Mouse (Mus musculus) kidney, embryonic 14.5 days (tissue): ENCODE measurements around the gene Spdef. TPM values are rescaled to one million over a fixed set of nuclear protein-coding genes. Genes with fewer than 3 reads are reported as not detected.

Experiments used
- ATAC-seq: fragments of 200-750 bp; cut with Nextera tagmentation; 2 replicates; pipeline ENCODE4 v1.8.0; 2017; ENCODE audit warnings: moderate number of reproducible peaks, mild to moderate bottlenecking, moderate TSS enrichment, moderate library complexity; ENCODE audit not compliant: low FRiP score, low TSS enrichment
- H3K27ac ChIP-seq: fragments of 300-500 bp; sonication (generic); 2 replicates; pipeline ENCODE4 v1.5.1; 2014; ENCODE audit warnings: low read depth, mild to moderate bottlenecking, low read length, moderate library complexity, mixed read lengths
- H3K27me3 ChIP-seq: fragments of 300-500 bp; sonication (generic); 2 replicates; pipeline ENCODE4 v1.6.1; 2014; ENCODE audit warnings: mild to moderate bottlenecking, low read length; ENCODE audit not compliant: control insufficient read depth, insufficient read depth
- H3K36me3 ChIP-seq: fragments of 300-500 bp; sonication (generic); 2 replicates; pipeline ENCODE4 v1.6.1; 2014; ENCODE audit warnings: low read length, mixed read lengths; ENCODE audit not compliant: control insufficient read depth, insufficient read depth
- H3K4me1 ChIP-seq: fragments of 300-500 bp; sonication (generic); 2 replicates; pipeline ENCODE4 v1.6.1; 2014; ENCODE audit warnings: low read length, mixed read lengths; ENCODE audit not compliant: control insufficient read depth, insufficient read depth
- H3K4me2 ChIP-seq: fragments of 300-500 bp; sonication (generic); replicated peaks from 2 replicates; pipeline ENCODE4 v1.6.1; 2014; ENCODE audit warnings: low read depth, mild to moderate bottlenecking, low read length
- H3K4me3 ChIP-seq: fragments of 300-500 bp; sonication (generic); 2 replicates; pipeline ENCODE4 v1.5.1; 2014; ENCODE audit warnings: mild to moderate bottlenecking, low read length
- H3K9ac ChIP-seq: fragments of 300-500 bp; sonication (generic); 2 replicates; pipeline ENCODE4 v1.6.1; 2014; ENCODE audit warnings: low read depth, mild to moderate bottlenecking, low read length, moderate library complexity
- H3K9me3 ChIP-seq: fragments of 300-500 bp; sonication (generic); 2 replicates; pipeline ENCODE4 v1.6.1; 2016; ENCODE audit warnings: low read length; ENCODE audit not compliant: control insufficient read depth
- WGBS: fragments of 180-500 bp; shearing (Covaris S2); extraction: QIAGEN DNeasy Blood & Tissue Kit; methylation state at CpG from one replicate; pipeline ENCODE4 v1.1.7; 2014; 5-methylcytosine and 5-hydroxymethylcytosine counted together
- polyA plus RNA-seq: library from polyadenylated mRNA; unstranded; fragments of >200 nt; fragmentation: Nextera tagmentation; extraction: Ambion mirVana; gene quantifications from 2 replicates; pipeline ENCODE4 v1.2.1, GENCODE M21; 2014

Gene Spdef
- polyA plus RNA-seq, 1 experiment from 2014 or later: 0.20 TPM

DNA sequence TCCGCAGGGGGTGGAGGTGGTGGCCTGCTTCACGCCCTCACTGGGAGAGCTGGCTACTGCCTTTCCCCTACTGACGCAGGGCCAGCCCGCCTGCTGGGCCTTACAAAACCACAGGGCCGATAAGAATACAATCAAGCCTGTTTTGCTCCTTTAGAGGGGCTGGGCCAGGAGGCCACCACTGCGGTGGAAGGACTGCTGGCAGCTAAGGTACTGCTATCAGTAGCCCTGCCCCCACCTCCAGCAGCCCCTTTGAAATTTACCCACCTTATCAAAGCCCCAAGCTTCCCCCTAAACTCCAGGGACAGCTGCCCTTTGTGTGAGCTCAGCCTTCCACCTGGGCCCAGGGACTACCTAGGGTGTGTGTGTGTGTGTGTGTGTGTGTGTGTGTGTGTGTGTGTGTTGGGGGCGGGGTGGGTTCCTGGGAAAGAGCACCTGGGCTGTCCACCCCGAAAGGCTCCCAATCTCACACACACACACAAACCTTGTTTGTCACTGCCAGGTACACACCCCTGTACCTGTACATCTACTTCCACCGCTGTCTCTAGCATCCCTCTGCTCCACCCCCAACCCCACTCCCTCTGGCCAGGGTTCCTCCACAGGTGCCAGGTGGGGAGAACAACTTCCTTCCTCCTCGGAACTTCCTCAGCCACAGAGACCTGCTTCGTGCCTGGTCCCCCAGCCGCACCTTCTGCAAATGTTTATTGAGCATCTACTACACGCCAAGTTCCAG, 5.8 kb upstream of the Spdef start:
- no peaks in the 10 kb centered on the region for H3K27me3 ChIP-seq
- 33% methylated on average over 13 of the region's 13 CpGs for WGBS
- H3K27ac ChIP-seq: no peak overlapping the region
- H3K9me3 ChIP-seq: no peaks in the 10 kb centered on the region
- 0 out of 2 replicates have a peak overlapping the region, but pooled peaks have one; percentile 12 for H3K9ac ChIP-seq
- no peak overlapping the region for H3K4me3 ChIP-seq
- no peaks in the 10 kb centered on the region for H3K4me1 ChIP-seq
- no peak overlapping the region for H3K4me2 ChIP-seq
- no peak for ATAC-seq
- H3K36me3 ChIP-seq: no peaks in the 10 kb centered on the region

DNA sequence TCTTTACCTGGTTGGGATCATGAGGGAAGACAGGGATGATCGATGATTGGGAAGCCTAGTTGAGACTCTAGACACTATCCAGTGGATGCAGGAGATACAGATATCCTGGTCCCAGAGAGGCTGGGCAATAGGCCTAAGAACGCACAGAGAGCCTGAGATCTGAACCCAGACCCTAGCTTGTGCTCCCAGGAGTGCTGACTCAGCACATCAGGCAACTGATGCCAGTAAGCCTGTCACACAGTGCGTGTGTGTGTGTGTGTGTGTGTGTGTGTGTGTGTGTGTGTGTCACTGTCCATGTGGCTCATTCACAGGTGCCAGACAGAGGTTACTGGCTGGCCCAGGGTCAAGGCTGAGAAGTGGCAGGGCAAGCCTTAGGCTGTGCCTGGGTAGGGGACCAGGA, 3.9 kb upstream of the Spdef start:
- Histone ChIP-seq H3K4me3 (no peak overlapping the region), H3K36me3 (no peaks in the 10 kb centered on the region), H3K4me2 (no peak overlapping the region), H3K27ac (no peak overlapping the region), H3K27me3 (no peaks in the 10 kb centered on the region), H3K4me1 (no peaks in the 10 kb centered on the region), H3K9ac (no peak overlapping the region), H3K9me3 (no peaks in the 10 kb centered on the region)
- no peak for ATAC-seq
- WGBS: 84% methylated on average over 3 of the region's 3 CpGs

DNA sequence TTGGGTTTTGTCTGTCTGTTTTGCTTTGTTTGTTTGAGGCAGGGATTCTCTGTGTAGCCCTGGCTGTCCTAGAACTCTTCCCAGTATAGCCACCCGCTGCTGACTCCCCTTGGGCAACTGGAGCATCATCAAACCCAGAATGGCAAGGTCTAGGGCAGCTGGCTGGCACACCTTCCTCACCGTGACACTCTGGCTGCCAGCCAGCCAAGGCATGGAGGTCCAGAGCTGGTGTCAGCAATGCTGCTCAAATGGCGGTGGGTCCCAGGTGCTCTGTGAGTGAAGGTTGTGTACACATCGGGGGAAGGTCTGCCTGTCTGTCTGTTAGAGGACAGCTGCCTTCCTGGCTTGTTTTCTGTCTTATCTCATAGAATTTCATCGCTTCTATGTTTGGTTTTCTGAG, 3.4 kb upstream of the Spdef start:
- WGBS: 76% methylated on average over 5 of the region's 5 CpGs
- Histone ChIP-seq H3K4me1 (no peaks in the 10 kb centered on the region), H3K27me3 (no peaks in the 10 kb centered on the region), H3K4me3 (no peak overlapping the region), H3K9ac (no peak overlapping the region), H3K9me3 (no peaks in the 10 kb centered on the region), H3K36me3 (no peaks in the 10 kb centered on the region), H3K27ac (no peak overlapping the region), H3K4me2 (no peak overlapping the region)
- ATAC-seq: no peak

DNA sequence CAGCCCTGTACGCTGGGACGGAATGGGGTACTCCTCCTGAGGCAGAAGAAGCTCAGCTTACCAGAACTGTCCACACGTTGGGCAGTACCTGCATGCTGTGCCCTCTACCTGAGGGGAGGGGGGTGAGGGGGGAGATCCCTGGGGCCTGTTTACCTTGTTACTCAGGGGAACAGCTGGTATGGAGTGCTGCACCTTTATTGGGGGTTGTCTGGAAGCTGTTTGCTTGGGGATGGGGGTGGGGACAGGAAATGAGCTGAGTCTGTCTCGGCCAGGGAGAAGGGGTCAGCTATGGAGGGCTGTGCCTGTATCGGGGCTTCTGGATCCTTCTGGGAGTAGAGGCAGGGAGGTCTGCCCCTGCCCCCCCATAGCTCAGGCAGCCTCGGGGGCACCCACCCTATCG, 2.2 kb downstream of the Spdef start:
- H3K9ac ChIP-seq: no peak overlapping the region
- H3K4me2 ChIP-seq: no peak overlapping the region

DNA sequence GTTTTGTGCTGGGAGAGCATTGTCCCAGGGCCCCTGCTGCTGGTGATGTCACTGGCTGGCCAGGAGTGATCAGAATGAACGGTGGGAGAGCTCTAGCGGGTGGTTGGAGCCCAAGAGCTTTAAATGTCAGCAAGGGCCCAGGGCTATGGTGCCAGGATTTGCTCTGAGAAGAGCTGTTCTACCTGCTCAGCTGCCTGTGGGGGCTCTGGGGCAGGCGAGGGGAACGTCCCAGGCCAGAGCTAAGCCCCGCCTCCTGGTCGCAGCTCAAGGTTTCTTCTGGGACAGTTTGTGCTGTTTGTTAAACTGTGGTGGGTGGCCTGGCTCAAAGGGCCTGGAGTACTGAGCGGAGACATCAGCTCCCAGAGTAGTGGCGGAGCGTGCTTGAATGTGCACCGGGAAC, 3.3 kb downstream of the Spdef start:
- peak overlapping the region; percentile 43; the same call in 1 of the 2 replicates for H3K27ac ChIP-seq

More for the DNA sequence above, 2.2 kb downstream of the Spdef start:
- 39% methylated on average over 7 of the region's 7 CpGs for WGBS
- Histone ChIP-seq H3K27me3 (no peaks in the 10 kb centered on the region), H3K4me1 (peaks cover 22% of the 10 kb centered on the region), H3K36me3 (no peaks in the 10 kb centered on the region), H3K9me3 (no peaks in the 10 kb centered on the region), H3K4me3 (no peak overlapping the region), H3K27ac (no peak overlapping the region)
- no peak for ATAC-seq

DNA sequence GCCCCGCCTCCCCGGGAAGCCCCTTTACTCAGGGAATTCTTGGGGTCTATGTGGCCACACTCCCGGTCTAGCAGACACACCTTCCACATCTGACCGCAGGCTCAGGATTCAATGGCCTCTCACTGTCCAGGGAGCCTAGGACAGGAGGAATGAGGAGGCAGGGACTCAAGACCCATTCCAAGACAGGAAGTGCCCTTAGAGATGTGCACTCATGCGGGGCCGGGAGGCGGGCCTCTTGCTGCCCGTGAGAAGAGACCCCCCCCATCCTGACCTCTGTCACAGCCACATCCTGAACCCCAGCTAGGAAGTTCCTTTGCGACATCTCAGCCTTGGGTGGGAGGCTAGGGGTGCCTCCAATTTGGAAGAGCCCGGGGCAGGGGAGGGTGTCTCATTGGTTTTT, 3.7 kb downstream of the Spdef start:
- Histone ChIP-seq H3K4me1 (peaks cover 22% of the 10 kb centered on the region), H3K9me3 (no peaks in the 10 kb centered on the region), H3K36me3 (no peaks in the 10 kb centered on the region), H3K27ac (peak overlapping the region; percentile 43; the same call in 1 of the 2 replicates), H3K4me3 (no peak overlapping the region), H3K9ac (peak overlapping the region; percentile 28; the same call in 1 of the 2 replicates), H3K27me3 (no peaks in the 10 kb centered on the region), H3K4me2 (peak overlapping the region; percentile 15; the same call in 1 of the 2 replicates)
- peak; percentile 61 for ATAC-seq
- 25% methylated on average over 10 of the region's 10 CpGs for WGBS

More for the DNA sequence above, 3.3 kb downstream of the Spdef start:
- Histone ChIP-seq H3K9ac (peak overlapping the region; percentile 28; the same call in 1 of the 2 replicates), H3K9me3 (no peaks in the 10 kb centered on the region), H3K27me3 (no peaks in the 10 kb centered on the region), H3K4me2 (peak overlapping the region; percentile 15), H3K4me1 (peaks cover 22% of the 10 kb centered on the region), H3K36me3 (no peaks in the 10 kb centered on the region), H3K4me3 (no peak overlapping the region)
- peak; percentile 57 for ATAC-seq
- WGBS: 15% methylated on average over 10 of the region's 10 CpGs

DNA sequence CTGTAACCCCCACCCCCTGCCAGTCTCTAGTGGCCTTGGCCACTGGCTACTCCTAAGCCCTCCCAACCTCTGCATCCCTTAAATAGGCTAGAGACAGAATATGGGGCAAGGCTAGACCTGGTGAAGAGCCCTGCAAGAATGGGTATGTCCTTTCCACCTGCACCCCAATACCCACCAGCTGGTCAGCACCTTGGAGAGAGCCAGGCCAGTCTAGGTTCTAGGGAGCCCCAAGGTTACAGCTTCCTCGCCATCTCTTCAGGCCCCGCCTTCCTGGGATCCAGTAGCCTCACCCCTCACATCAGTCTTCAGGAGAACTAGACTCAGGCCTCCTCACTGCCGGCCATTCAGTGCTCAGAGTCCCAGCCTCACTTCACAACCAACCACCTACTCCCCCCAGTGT, 4.4 kb downstream of the Spdef start:
- Histone ChIP-seq H3K4me1 (peaks cover 22% of the 10 kb centered on the region), H3K27me3 (no peaks in the 10 kb centered on the region), H3K36me3 (no peaks in the 10 kb centered on the region), H3K27ac (no peak overlapping the region), H3K9ac (no peak overlapping the region), H3K4me2 (no peak overlapping the region), H3K9me3 (no peaks in the 10 kb centered on the region), H3K4me3 (no peak overlapping the region)
- ATAC-seq: 0 out of 2 replicates have a peak, but pooled peaks have one; percentile 34
- WGBS: 19% methylated on average over 3 of the region's 3 CpGs

DNA sequence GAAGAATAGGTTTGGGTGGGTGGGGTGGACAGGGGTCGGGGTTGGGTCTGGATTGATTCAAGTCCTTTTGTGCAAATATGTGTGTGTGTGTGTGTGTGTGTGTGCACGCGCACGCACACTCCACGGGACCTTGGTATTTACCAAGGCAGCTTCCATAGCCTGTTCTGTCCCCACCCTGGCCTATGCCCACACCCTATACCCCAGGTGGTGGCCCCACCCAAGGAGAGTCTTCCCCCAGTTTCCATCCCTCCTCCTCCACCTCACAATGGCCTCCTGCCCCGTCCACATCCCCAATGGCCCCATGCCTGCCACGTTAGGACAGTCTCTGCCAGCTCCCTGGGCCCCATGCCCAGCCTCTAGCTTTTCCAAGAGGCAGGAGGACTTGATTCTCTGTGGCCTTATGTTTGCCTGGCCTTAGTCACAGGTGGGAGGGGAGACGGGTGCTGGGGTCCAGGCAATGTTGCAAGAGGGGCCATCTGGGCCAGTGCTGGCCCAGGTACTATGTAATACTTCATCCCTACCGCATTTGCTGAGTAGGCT, 7.6 kb downstream of the Spdef start:
- Histone ChIP-seq H3K4me2 (no peak overlapping the region), H3K27ac (no peak overlapping the region), H3K9ac (no peak overlapping the region), H3K4me1 (peaks cover 23% of the 10 kb centered on the region), H3K36me3 (no peaks in the 10 kb centered on the region), H3K27me3 (peaks cover 4% of the 10 kb centered on the region; the same call in 1 of the 2 replicates), H3K4me3 (no peak overlapping the region), H3K9me3 (no peaks in the 10 kb centered on the region)
- no peak for ATAC-seq
- WGBS: 81% methylated on average over 9 of the region's 9 CpGs

DNA sequence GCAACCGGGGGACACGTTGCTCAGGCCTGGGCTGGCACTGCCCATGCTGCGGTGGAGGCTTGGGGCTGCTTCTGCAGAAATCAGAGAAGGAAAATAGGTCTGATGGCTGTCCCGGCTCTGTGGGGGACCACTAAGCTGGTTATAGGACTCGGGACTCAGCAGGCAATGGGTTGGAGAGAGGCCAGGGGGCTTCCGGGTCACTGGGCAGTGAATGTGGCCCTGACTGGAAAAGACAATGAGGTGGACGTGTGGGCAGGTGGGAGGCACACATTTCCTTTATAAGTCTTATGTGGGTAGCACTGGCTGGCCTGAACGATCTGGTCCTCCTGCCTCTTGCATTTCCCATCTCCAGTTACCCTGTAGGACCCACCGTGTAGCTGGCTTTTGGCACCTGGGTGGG, 8.4 kb downstream of the Spdef start:
- H3K4me2 ChIP-seq: no peak overlapping the region
- no peak overlapping the region for H3K27ac ChIP-seq
- WGBS: 64% methylated on average over 9 of the region's 9 CpGs
- no peaks in the 10 kb centered on the region for H3K9me3 ChIP-seq
- H3K27me3 ChIP-seq: peaks cover 4% of the 10 kb centered on the region; the same call in 1 of the 2 replicates
- H3K4me1 ChIP-seq: peaks cover 15% of the 10 kb centered on the region
- no peaks in the 10 kb centered on the region for H3K36me3 ChIP-seq
- H3K4me3 ChIP-seq: no peak overlapping the region
- no peak overlapping the region for H3K9ac ChIP-seq
- no peak for ATAC-seq
